Mouse (Mus musculus) midbrain, embryonic 11.5 days (tissue): ENCODE results near the gene Cep152. TPM values are rescaled to one million over a fixed set of nuclear protein-coding genes. Genes with fewer than 3 reads are reported as not detected.

Experiments
- ATAC-seq: fragments of 200-750 bp; cut with Nextera tagmentation; 2 replicates; pipeline ENCODE4 v1.8.0; 2017; ENCODE audit warnings: moderate TSS enrichment, moderate library complexity; ENCODE audit not compliant: low FRiP score
- DNase-seq: peaks from one replicate; pipeline ENCODE4 v3.0.0; 2015; ENCODE audit warnings: low spot score; ENCODE audit errors: missing footprints
- H3K27ac ChIP-seq: fragments of 300-500 bp; sonication (generic); 2 replicates; pipeline ENCODE4 v1.5.1; 2014; ENCODE audit warnings: low read depth, low read length
- H3K27me3 ChIP-seq: fragments of 300-500 bp; sonication (generic); 2 replicates; pipeline ENCODE4 v1.6.1; 2014; ENCODE audit warnings: mild to moderate bottlenecking, low read length, moderate library complexity, mixed read lengths; ENCODE audit not compliant: control insufficient read depth, insufficient read depth
- H3K36me3 ChIP-seq: fragments of 300-500 bp; sonication (generic); 2 replicates; pipeline ENCODE4 v1.6.1; 2014; ENCODE audit warnings: mild to moderate bottlenecking, low read length, moderate library complexity, mixed read lengths; ENCODE audit not compliant: control insufficient read depth, insufficient read depth
- H3K4me1 ChIP-seq: fragments of 300-500 bp; sonication (generic); 2 replicates; pipeline ENCODE4 v1.6.1; 2014; ENCODE audit warnings: low read length; ENCODE audit not compliant: control insufficient read depth, insufficient read depth
- H3K4me2 ChIP-seq: fragments of 300-500 bp; sonication (generic); 2 replicates; pipeline ENCODE4 v1.6.1; 2014; ENCODE audit warnings: mild to moderate bottlenecking, moderate library complexity
- H3K4me3 ChIP-seq: fragments of 300-500 bp; sonication (generic); 2 replicates; pipeline ENCODE4 v1.5.1; 2014; ENCODE audit warnings: low read depth, low read length
- H3K9ac ChIP-seq: fragments of 300-500 bp; sonication (generic); 2 replicates; pipeline ENCODE4 v1.6.1; 2014; ENCODE audit warnings: low read length
- H3K9me3 ChIP-seq: fragments of 300-500 bp; sonication (generic); 2 replicates; pipeline ENCODE4 v1.6.1; 2016; ENCODE audit warnings: low read length; ENCODE audit not compliant: control insufficient read depth
- WGBS: fragments of 180-500 bp; shearing (Covaris S2); extraction: QIAGEN DNeasy Blood & Tissue Kit; methylation state at CpG from one replicate; pipeline ENCODE4 v1.1.7; 2014; 5-methylcytosine and 5-hydroxymethylcytosine counted together
- polyA plus RNA-seq: library from polyadenylated mRNA; unstranded; fragments of >200 nt; fragmentation: Nextera tagmentation; extraction: Ambion mirVana; gene quantifications from 2 replicates; pipeline ENCODE4 v1.2.1, GENCODE M21; 2014

Gene Cep152
- polyA plus RNA-seq, 1 experiment from 2014 or later: 8.2 TPM

- ATAC-seq: no peak
- H3K4me1 ChIP-seq: peaks cover 8% of the 10 kb centered on the region; the same call in 1 of the 2 replicates
- no peaks in the 10 kb centered on the region for H3K36me3 ChIP-seq
- no peak for DNase-seq
- H3K4me3 ChIP-seq: no peak overlapping the region
- no peak overlapping the region for H3K9ac ChIP-seq
- WGBS: 80% methylated on average over 6 of the region's 6 CpGs
- no peak overlapping the region for H3K27ac ChIP-seq
- H3K9me3 ChIP-seq: no peaks in the 10 kb centered on the region
- H3K4me2 ChIP-seq: no peak overlapping the region
- H3K27me3 ChIP-seq: no peaks in the 10 kb centered on the region
These were observed 69.1 kb downstream of the Cep152 start for GRCm38 (mm10) chr2:125555830-125556229.

- H3K9me3 ChIP-seq: no peaks in the 10 kb centered on the region
- H3K36me3 ChIP-seq: no peaks in the 10 kb centered on the region
- no peaks in the 10 kb centered on the region for H3K4me1 ChIP-seq
- WGBS: 74% methylated on average over 1 of the region's 1 CpGs
- H3K27me3 ChIP-seq: no peaks in the 10 kb centered on the region
- no peak overlapping the region for H3K27ac ChIP-seq
- no peak overlapping the region for H3K4me3 ChIP-seq
- H3K4me2 ChIP-seq: no peak overlapping the region
- no peak for DNase-seq
- no peak overlapping the region for H3K9ac ChIP-seq
- ATAC-seq: no peak
These were observed 75.9 kb downstream of the Cep152 start for GRCm38 (mm10) chr2:125548806-125549578.

DNA sequence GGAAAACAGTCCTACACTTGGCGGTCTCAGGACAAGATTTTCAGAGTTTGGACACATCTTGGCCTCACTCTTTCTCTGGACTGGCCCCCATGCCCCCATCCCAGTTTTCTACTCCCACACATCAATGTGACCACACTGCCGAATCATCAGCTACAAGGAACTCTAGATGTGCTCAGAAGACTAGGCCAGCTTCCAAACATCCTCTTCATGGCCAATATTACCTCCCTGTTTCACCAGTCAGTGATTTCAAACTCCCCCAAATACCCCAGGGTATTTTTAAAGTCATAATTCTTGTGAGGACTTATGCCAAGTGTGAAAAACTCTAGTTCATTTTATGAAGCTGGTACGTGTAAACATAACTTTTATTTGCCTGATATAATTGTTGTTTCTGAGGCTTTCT lies 79.9 kb downstream of the Cep152 start:
- DNase-seq: no peak

GRCm38 (mm10) chr2:125543646-125544045 lies 81.3 kb downstream of the Cep152 start:
- ATAC-seq: no peak
- H3K36me3 ChIP-seq: no peaks in the 10 kb centered on the region
- no peaks in the 10 kb centered on the region for H3K4me1 ChIP-seq
- H3K9ac ChIP-seq: no peak overlapping the region
- no peaks in the 10 kb centered on the region for H3K9me3 ChIP-seq
- no peak overlapping the region for H3K4me3 ChIP-seq
- no peak overlapping the region for H3K27ac ChIP-seq
- no peaks in the 10 kb centered on the region for H3K27me3 ChIP-seq
- no peak overlapping the region for H3K4me2 ChIP-seq
- no peak for DNase-seq
- 91% methylated on average over 1 of the region's 1 CpGs for WGBS

More for the DNA sequence above, 79.9 kb downstream of the Cep152 start:
- Histone ChIP-seq H3K27me3 (no peaks in the 10 kb centered on the region), H3K27ac (no peak overlapping the region), H3K4me1 (no peaks in the 10 kb centered on the region), H3K36me3 (no peaks in the 10 kb centered on the region), H3K9ac (no peak overlapping the region), H3K4me3 (no peak overlapping the region), H3K4me2 (no peak overlapping the region), H3K9me3 (no peaks in the 10 kb centered on the region)
- ATAC-seq: no peak
- WGBS: 83% methylated on average over 3 of the region's 3 CpGs

- Histone ChIP-seq H3K36me3 (no peaks in the 10 kb centered on the region), H3K27ac (no peak overlapping the region), H3K4me3 (no peak overlapping the region), H3K27me3 (no peaks in the 10 kb centered on the region), H3K9ac (no peak overlapping the region), H3K4me1 (no peaks in the 10 kb centered on the region), H3K4me2 (no peak overlapping the region), H3K9me3 (no peaks in the 10 kb centered on the region)
- ATAC-seq (no peak), DNase-seq (no peak)
- 77% methylated on average over 7 of the region's 7 CpGs for WGBS
These were observed 83.5 kb downstream of the Cep152 start for GRCm38 (mm10) chr2:125541451-125541850.

DNA sequence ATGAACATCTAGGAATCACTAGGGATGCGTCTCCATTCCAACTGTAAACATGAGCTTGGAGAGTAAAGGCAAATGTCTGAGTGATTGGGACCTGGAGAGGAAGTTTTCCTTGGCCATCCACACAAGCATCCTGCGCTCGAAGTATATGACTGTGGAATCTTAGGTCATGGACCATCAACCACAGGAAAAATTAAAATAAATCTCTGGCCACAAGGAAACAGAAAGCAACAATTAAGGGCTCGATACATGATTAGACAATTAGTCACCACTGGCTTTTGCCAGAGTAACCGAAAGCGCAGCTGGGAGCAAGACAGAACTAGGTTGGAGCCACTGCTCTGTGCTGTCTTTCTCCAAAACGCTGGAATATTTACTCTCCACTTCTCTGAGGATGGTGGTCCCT lies 84.3 kb downstream of the Cep152 start:
- H3K27ac ChIP-seq: no peak overlapping the region
- ATAC-seq: no peak
- H3K4me1 ChIP-seq: no peaks in the 10 kb centered on the region
- H3K4me3 ChIP-seq: no peak overlapping the region
- no peaks in the 10 kb centered on the region for H3K27me3 ChIP-seq
- DNase-seq: no peak
- no peak overlapping the region for H3K4me2 ChIP-seq
- H3K36me3 ChIP-seq: no peaks in the 10 kb centered on the region
- no peak overlapping the region for H3K9ac ChIP-seq
- H3K9me3 ChIP-seq: no peaks in the 10 kb centered on the region
- 90% methylated on average over 7 of the region's 7 CpGs for WGBS

- DNase-seq (no peak), ATAC-seq (no peak)
- no peaks in the 10 kb centered on the region for H3K36me3 ChIP-seq
- no peaks in the 10 kb centered on the region for H3K4me1 ChIP-seq
- H3K27me3 ChIP-seq: no peaks in the 10 kb centered on the region
- no peak overlapping the region for H3K9ac ChIP-seq
- WGBS: 92% methylated on average over 3 of the region's 3 CpGs
- H3K27ac ChIP-seq: no peak overlapping the region
- H3K4me3 ChIP-seq: no peak overlapping the region
- no peaks in the 10 kb centered on the region for H3K9me3 ChIP-seq
- no peak overlapping the region for H3K4me2 ChIP-seq
These were observed 85.3 kb downstream of the Cep152 start for GRCm38 (mm10) chr2:125539640-125540039.

GRCm38 (mm10) chr2:125530665-125531064 lies 94.2 kb downstream of the Cep152 start:
- Histone ChIP-seq H3K9ac (no peak overlapping the region), H3K4me3 (no peak overlapping the region), H3K4me2 (no peak overlapping the region), H3K27me3 (no peaks in the 10 kb centered on the region), H3K4me1 (no peaks in the 10 kb centered on the region), H3K9me3 (no peaks in the 10 kb centered on the region), H3K36me3 (no peaks in the 10 kb centered on the region), H3K27ac (no peak overlapping the region)
- DNase-seq (no peak), ATAC-seq (no peak)
- 79% methylated on average over 6 of the region's 6 CpGs for WGBS

- H3K4me2 ChIP-seq: no peak overlapping the region
- H3K27me3 ChIP-seq: no peaks in the 10 kb centered on the region
- H3K4me1 ChIP-seq: no peaks in the 10 kb centered on the region
- H3K9ac ChIP-seq: no peak overlapping the region
- 76% methylated on average over 5 of the region's 5 CpGs for WGBS
- no peak overlapping the region for H3K4me3 ChIP-seq
- no peaks in the 10 kb centered on the region for H3K9me3 ChIP-seq
- ATAC-seq: no peak
- no peak for DNase-seq
- no peaks in the 10 kb centered on the region for H3K36me3 ChIP-seq
- H3K27ac ChIP-seq: no peak overlapping the region
These were observed 98.3 kb downstream of the Cep152 start for GRCm38 (mm10) chr2:125526566-125526965.
